Mouse (Mus musculus) ES-E14 (cell line): ENCODE results near the gene Cma1. TPM values are rescaled to one million over a fixed set of nuclear protein-coding genes. Genes with fewer than 3 reads are reported as not detected.

Source experiments
- DNase-seq: peaks from one replicate; pipeline ENCODE4 v3.0.0-alpha.2; 2013; ENCODE audit warnings: low read depth, low spot score
- H3K27ac ChIP-seq: 2 replicates; pipeline ENCODE4 v1.5.1; 2012; ENCODE audit warnings: low read depth, mild to moderate bottlenecking, low read length, moderate library complexity, mixed read lengths; ENCODE audit not compliant: poor library complexity, insufficient read depth, severe bottlenecking
- H3K36me3 ChIP-seq: 2 replicates; pipeline ENCODE4 v1.6.1; 2012; ENCODE audit warnings: mild to moderate bottlenecking, low read length, moderate library complexity, mixed read lengths; ENCODE audit not compliant: control insufficient read depth, poor library complexity, insufficient read depth, severe bottlenecking
- H3K4me1 ChIP-seq, 2 experiments: fragments of 150-350 bp in 1 of 2; sonication (generic) in 1 of 2; 2 replicates each; pipeline ENCODE4 v1.6.1; 2012; ENCODE audit warnings: low read length in 2 of 2, mild to moderate bottlenecking in 1 of 2, mixed read lengths in 1 of 2; ENCODE audit not compliant: control insufficient read depth in 2 of 2, insufficient read depth in 2 of 2, poor library complexity in 1 of 2
- H3K4me3 ChIP-seq, 2 experiments: fragments of 150-350 bp in 1 of 2; sonication (generic) in 1 of 2; 2 replicates each; pipeline ENCODE4 v1.5.1; 2012; ENCODE audit warnings: low read length in 2 of 2, low read depth in 1 of 2, mild to moderate bottlenecking in 1 of 2, mixed read lengths in 1 of 2; ENCODE audit not compliant: insufficient read depth in 1 of 2, poor library complexity in 1 of 2, severe bottlenecking in 1 of 2
- H3K9ac ChIP-seq: 2 replicates; pipeline ENCODE4 v1.6.1; 2012; ENCODE audit warnings: low read depth, mild to moderate bottlenecking, low read length, mixed read lengths; ENCODE audit not compliant: poor library complexity, insufficient read depth, severe bottlenecking
- H3K9me3 ChIP-seq: fragments of 150-350 bp; sonication (generic); 2 replicates; pipeline ENCODE4 v1.6.1; 2012; ENCODE audit warnings: low read depth, mild to moderate bottlenecking, low read length; ENCODE audit not compliant: control insufficient read depth, insufficient read depth
- CHD2 ChIP-seq: IDR thresholded peaks from 2 replicates; pipeline ENCODE4 v1.6.1; 2014; ENCODE audit warnings: mild to moderate bottlenecking, low read depth, low read length, inconsistent platforms
- HCFC1 ChIP-seq: IDR thresholded peaks from 2 replicates; pipeline ENCODE4 v1.6.1; 2012; ENCODE audit warnings: low read length, inconsistent platforms, borderline replicate concordance; ENCODE audit not compliant: insufficient read depth
- MAFK ChIP-seq: IDR thresholded peaks from 2 replicates; pipeline ENCODE4 v1.6.1; 2014; ENCODE audit warnings: mild to moderate bottlenecking, low read depth, low read length, inconsistent platforms; ENCODE audit not compliant: insufficient read depth
- ZC3H11A ChIP-seq: IDR thresholded peaks from 2 replicates; pipeline ENCODE4 v1.6.1; 2012; ENCODE audit warnings: low read depth, mild to moderate bottlenecking, inconsistent platforms, low read length, borderline replicate concordance
- ZNF384 ChIP-seq: IDR thresholded peaks from 2 replicates; pipeline ENCODE4 v1.6.1; 2012; ENCODE audit warnings: low read depth, low read length, inconsistent platforms
- in situ Hi-C, 2 experiments: fragments of 600-800 bp; cut with MboI; formaldehyde crosslinking; loops; one replicate each; pipeline ENCODE4 v1.15.1; 2025; ENCODE audit warnings: low sequenced_read_pairs in 2 of 2, inconsistent platforms in 1 of 2; ENCODE audit not compliant: unreplicated experiment in 2 of 2
- total RNA-seq: library from RNA; depleted of rRNA; stranded (reverse); fragments of 300-350 nt; gene quantifications from 2 replicates; pipeline ENCODE4 v1.2.3, GENCODE M21; 2012; rRNA removed

The Cma1 gene
- total RNA-seq, 1 experiment: not detected

GRCm38 (mm10) chr14:55897671-55898070 lies 46.8 kb downstream of the Cma1 start:
- no peak overlapping the region; the same call in 1 of the 2 replicates for H3K27ac ChIP-seq
- no peak for DNase-seq
- peaks cover 6 to 13% of the 10 kb centered on the region in 2 experiments; a peak in 2 of 4 replicates for H3K4me1 ChIP-seq
- no peak overlapping the region for H3K9ac ChIP-seq
- H3K36me3 ChIP-seq: peaks cover 19% of the 10 kb centered on the region
- no peaks in the 10 kb centered on the region for H3K9me3 ChIP-seq
- TF ChIP-seq ZC3H11A: no peak
- no peak for TF ChIP-seq CHD2
- no peak for TF ChIP-seq MAFK
- TF ChIP-seq ZNF384: no peak
- no peak for TF ChIP-seq HCFC1
- no peak overlapping the region for H3K4me3 ChIP-seq
- in situ Hi-C loops: no loop called here

Other genes with a start within 250 kb of the Cma1 start
- gene Tgm1, start 230.7 kb downstream of the Cma1 start, total RNA-seq: 13.4 and 31.6 TPM in 2 replicates
- gene Rabggta, start 222.4 kb downstream of the Cma1 start, total RNA-seq: 34.0 and 95.5 TPM in 2 replicates
- 9.6 and 18.0 TPM in 2 replicates for gene Dhrs1, start 199.0 kb downstream of the Cma1 start, total RNA-seq
- gene Nop9, start 199.0 kb downstream of the Cma1 start, total RNA-seq: 30.0 and 38.3 TPM in 2 replicates
- gene Cideb, start 186.2 kb downstream of the Cma1 start, total RNA-seq: 2.2 and 4.1 TPM in 2 replicates
- 1.5 and 7.1 TPM in 2 replicates for gene Ltb4r2, start 183.2 kb downstream of the Cma1 start, total RNA-seq
- 0.67 and 2.1 TPM in 2 replicates for gene Ltb4r1, start 178.7 kb downstream of the Cma1 start, total RNA-seq
- gene Adcy4, start 160.6 kb downstream of the Cma1 start, total RNA-seq: 0.27 and 0.32 TPM in 2 replicates
- 9.0 and 17.8 TPM in 2 replicates for gene Ripk3, start 155.8 kb downstream of the Cma1 start, total RNA-seq
- 6.4 and 25.4 TPM in 2 replicates for gene Nfatc4, start 121.5 kb downstream of the Cma1 start, total RNA-seq
- gene Nynrin, start 90.7 kb downstream of the Cma1 start, total RNA-seq: 7.1 and 10.4 TPM in 2 replicates
- 0.04 and 0.11 TPM in 2 replicates for gene Cbln3, start 60.3 kb downstream of the Cma1 start, total RNA-seq
- 7.2 and 15.8 TPM in 2 replicates for gene Khnyn, start 59.7 kb downstream of the Cma1 start, total RNA-seq
- 8.2 and 11.1 TPM in 2 replicates for gene Sdr39u1, start 44.4 kb downstream of the Cma1 start, total RNA-seq
- gene Cma2, start 6.3 kb upstream of the Cma1 start, total RNA-seq: not detected in 2 replicates
- gene Mcpt1, start 73.3 kb upstream of the Cma1 start, total RNA-seq: not detected in 2 replicates
- not detected in 2 replicates for gene Mcpt9, start 85.8 kb upstream of the Cma1 start, total RNA-seq
- gene Mcpt2, start 97.4 kb upstream of the Cma1 start, total RNA-seq: not detected in 2 replicates
- gene Mcpt4, start 117.6 kb upstream of the Cma1 start, total RNA-seq: not detected in 2 replicates
- gene Mcpt8, start 140.6 kb upstream of the Cma1 start, total RNA-seq: 0.26 and 0.31 TPM in 2 replicates
- not detected in 2 replicates for gene Ctsg, start 157.9 kb upstream of the Cma1 start, total RNA-seq
- gene Gzme, start 175.9 kb upstream of the Cma1 start, total RNA-seq: 0.98 and 1.2 TPM in 2 replicates
- 0.32 and 0.89 TPM in 2 replicates for gene Gzmd, start 187.9 kb upstream of the Cma1 start, total RNA-seq
- gene Gzmg, start 214.9 kb upstream of the Cma1 start, total RNA-seq: not detected in 2 replicates
- 0.22 TPM in 1 of 2 replicates, not detected in the other for gene Gzmn, start 229.9 kb upstream of the Cma1 start, total RNA-seq